Mouse (Mus musculus): ENCODE data around the gene Stim2. TPM values are rescaled to one million over a fixed set of nuclear protein-coding genes. Genes with fewer than 3 reads are reported as not detected.
A peak's percentile ranks its signal among the peaks of the same experiment; 100 is the strongest.

The Stim2 gene
- polyA plus RNA-seq, 1 experiment from 2014 or later: 5.6 TPM

DNA sequence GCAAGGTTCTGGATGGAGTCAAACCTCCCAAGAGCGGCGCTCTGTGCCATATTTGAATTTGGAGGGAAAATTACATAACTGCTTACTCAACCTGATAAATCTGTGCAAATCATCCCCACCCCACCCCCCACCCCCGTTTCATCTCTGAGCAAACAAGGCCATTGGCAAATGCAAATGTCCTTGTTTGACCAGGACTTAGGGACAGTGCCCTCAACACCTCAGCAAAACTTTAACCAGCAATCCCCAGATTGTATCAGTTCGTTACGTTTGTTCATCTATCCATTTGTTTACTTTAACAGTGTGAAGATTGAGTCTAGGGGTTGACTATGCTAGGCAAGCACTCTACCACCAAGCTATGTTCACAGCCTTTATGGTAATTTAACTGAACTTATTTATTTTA, 32.6 kb upstream of the Stim2 start:
- Histone ChIP-seq H3K9ac (no peak overlapping the region), H3K4me1 (replicated peaks) (peaks cover 11% of the 10 kb centered on the region; the same call in 1 of the 2 replicates), H3K9me3 (replicated peaks) (no peaks in the 10 kb centered on the region), H3K27ac (no peak overlapping the region), H3K4me3 (replicated peaks) (no peak overlapping the region), H3K27me3 (peaks cover 17% of the 10 kb centered on the region; the same call in 1 of the 2 replicates), H3K36me3 (no peaks in the 10 kb centered on the region), H3K4me2 (no peak overlapping the region)
- WGBS (ENCODE audit: insufficient replicate concordance): 62% methylated on average over 5 of the region's 5 CpGs
- peak; percentile 71 for ATAC-seq (ENCODE audit: low read depth)
- no peak for DNase-seq

DNA sequence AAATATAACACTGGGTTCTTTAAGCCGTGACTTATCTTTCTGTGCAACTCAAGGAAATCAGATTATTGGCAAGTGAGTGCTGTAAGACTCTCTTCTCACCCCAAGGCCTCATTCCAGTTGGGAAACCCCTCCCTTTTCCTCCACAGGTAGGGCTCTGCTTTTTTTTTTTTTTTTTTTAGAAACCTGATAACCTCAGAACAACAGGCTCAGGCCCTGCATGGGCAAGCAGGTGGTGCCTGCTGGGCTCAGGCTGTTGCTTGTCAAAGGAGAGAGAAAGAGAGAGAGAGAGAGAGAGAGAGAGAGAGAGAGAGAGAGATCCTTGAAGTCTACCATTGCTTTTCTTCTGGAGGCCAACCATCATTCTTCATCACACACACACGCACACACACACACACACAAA, 30.7 kb upstream of the Stim2 start:
- Histone ChIP-seq H3K4me1 (replicated peaks) (0 out of 2 replicates have a peak, but pooled peaks cover 4% of the 10 kb centered on the region), H3K4me3 (replicated peaks) (no peak overlapping the region), H3K36me3 (no peaks in the 10 kb centered on the region), H3K9me3 (replicated peaks) (no peaks in the 10 kb centered on the region), H3K27ac (no peak overlapping the region), H3K27me3 (peaks cover 17% of the 10 kb centered on the region; the same call in 1 of the 2 replicates), H3K4me2 (no peak overlapping the region), H3K9ac (no peak overlapping the region)
- WGBS (ENCODE audit: insufficient replicate concordance): 54% methylated on average over 2 of the region's 2 CpGs
- ATAC-seq (ENCODE audit: low read depth): no peak
- DNase-seq: no peak

DNA sequence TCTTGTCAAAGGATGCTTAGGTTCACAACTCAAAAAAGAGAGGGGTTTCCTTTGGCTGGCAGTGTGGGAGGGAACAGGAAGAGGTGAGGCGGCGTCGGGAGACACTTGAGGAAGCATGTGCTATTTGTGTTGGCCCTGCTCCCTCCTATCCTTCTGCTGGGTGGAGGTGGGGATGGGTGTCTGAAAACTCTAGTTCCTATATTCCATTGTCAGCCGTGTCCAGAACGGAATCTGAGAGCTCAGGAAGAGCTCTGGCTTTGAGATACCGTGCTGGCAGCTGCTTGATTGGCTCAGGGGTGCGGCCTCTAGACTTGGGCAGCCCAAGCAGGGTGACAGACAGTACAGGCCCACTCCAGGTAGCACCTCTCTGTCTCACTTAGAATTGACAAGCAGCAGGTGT, 28.1 kb upstream of the Stim2 start:
- WGBS (ENCODE audit: insufficient replicate concordance): 26% methylated on average over 7 of the region's 7 CpGs
- DNase-seq (no peak), ATAC-seq (ENCODE audit: low read depth) (no peak)
- no peaks in the 10 kb centered on the region for H3K36me3 ChIP-seq
- no peaks in the 10 kb centered on the region for H3K9me3 ChIP-seq (replicated peaks)
- peaks cover 17% of the 10 kb centered on the region; the same call in 1 of the 2 replicates for H3K27me3 ChIP-seq
- no peak overlapping the region for H3K4me2 ChIP-seq
- H3K27ac ChIP-seq: no peak overlapping the region
- no peak overlapping the region for H3K9ac ChIP-seq
- no peak overlapping the region for H3K4me3 ChIP-seq (replicated peaks)
- H3K4me1 ChIP-seq (replicated peaks): 0 out of 2 replicates have a peak, but pooled peaks cover 3% of the 10 kb centered on the region

DNA sequence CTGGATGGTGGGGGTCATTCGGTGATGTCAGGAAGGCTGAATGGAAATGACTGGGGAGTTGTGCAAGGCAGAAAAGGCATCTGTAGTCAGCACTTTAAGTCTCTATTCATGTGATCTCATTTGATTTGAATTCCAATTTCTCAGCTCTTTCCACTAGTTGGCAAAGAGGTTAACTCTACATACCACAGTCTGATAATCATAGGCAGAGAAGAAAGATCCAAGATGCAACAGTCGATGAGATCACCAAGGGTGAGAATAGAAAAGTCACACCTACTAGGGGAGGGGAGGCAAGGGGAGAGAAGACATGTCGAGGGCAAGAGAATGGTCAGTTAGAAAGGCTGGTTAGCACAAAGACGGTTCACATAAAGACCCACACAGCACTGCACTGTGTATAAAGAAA, 27.1 kb upstream of the Stim2 start:
- Histone ChIP-seq H3K9ac (no peak overlapping the region), H3K4me2 (no peak overlapping the region), H3K4me3 (replicated peaks) (no peak overlapping the region), H3K4me1 (replicated peaks) (no peaks in the 10 kb centered on the region), H3K27me3 (peaks cover 17% of the 10 kb centered on the region; the same call in 1 of the 2 replicates), H3K9me3 (replicated peaks) (no peaks in the 10 kb centered on the region), H3K36me3 (no peaks in the 10 kb centered on the region), H3K27ac (no peak overlapping the region)
- DNase-seq (no peak), ATAC-seq (ENCODE audit: low read depth) (no peak)
- 72% methylated on average over 4 of the region's 4 CpGs for WGBS (ENCODE audit: insufficient replicate concordance)

DNA sequence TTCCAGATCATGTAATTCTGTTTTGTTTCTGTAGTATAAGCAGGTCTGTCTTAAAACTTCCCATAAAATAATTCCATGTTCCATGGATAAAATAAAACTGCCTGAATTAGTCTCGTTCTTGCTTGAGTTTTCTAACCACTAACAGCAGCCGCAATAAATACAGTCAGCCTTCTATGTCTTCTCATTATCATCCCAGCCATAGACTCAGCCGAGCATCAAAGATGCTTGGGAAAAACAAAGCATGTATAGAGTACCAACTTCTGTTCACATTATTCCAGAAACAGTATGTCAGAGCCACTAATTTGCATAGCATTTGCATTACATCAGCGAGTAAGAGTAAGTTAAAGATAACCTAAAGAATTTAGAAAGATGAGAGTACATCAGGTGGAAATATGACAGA, 25.4 kb upstream of the Stim2 start:
- DNase-seq: no peak
- Histone ChIP-seq H3K27me3 (peaks cover 12% of the 10 kb centered on the region; the same call in 1 of the 2 replicates), H3K4me3 (replicated peaks) (no peak overlapping the region), H3K27ac (no peak overlapping the region), H3K9me3 (replicated peaks) (no peaks in the 10 kb centered on the region), H3K9ac (no peak overlapping the region), H3K4me1 (replicated peaks) (no peaks in the 10 kb centered on the region), H3K36me3 (no peaks in the 10 kb centered on the region), H3K4me2 (no peak overlapping the region)
- ATAC-seq (ENCODE audit: low read depth): no peak
- WGBS (ENCODE audit: insufficient replicate concordance): 70% methylated on average over 4 of the region's 4 CpGs

DNA sequence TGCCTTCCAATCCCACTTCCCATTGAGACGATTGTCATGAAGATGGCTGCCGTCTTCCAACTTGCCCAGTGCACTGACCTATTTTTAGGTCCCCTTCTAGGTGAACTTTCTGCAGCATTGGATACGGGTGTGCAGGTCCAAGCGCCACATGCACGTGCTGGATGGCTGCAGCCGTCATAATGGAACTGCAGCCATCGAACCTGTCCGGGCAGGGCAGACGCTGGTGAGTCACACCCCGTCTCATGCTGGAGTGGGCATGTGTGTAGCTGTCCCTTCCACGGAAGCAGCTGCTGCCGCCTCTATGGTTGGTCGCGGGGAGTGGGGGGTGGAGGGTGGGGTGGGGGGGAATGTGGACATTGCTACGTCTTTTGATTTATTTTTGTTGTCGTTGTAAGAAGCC, 21.8 kb upstream of the Stim2 start:
- H3K36me3 ChIP-seq: no peaks in the 10 kb centered on the region
- DNase-seq (no peak), ATAC-seq (ENCODE audit: low read depth) (no peak)
- WGBS (ENCODE audit: insufficient replicate concordance): 78% methylated on average over 16 of the region's 16 CpGs
- no peak overlapping the region for H3K27ac ChIP-seq
- H3K27me3 ChIP-seq: no peaks in the 10 kb centered on the region; the same call in 1 of the 2 replicates
- no peaks in the 10 kb centered on the region for H3K4me1 ChIP-seq (replicated peaks)
- H3K9ac ChIP-seq: no peak overlapping the region
- no peak overlapping the region for H3K4me3 ChIP-seq (replicated peaks)
- no peaks in the 10 kb centered on the region for H3K9me3 ChIP-seq (replicated peaks)
- H3K4me2 ChIP-seq: no peak overlapping the region

DNA sequence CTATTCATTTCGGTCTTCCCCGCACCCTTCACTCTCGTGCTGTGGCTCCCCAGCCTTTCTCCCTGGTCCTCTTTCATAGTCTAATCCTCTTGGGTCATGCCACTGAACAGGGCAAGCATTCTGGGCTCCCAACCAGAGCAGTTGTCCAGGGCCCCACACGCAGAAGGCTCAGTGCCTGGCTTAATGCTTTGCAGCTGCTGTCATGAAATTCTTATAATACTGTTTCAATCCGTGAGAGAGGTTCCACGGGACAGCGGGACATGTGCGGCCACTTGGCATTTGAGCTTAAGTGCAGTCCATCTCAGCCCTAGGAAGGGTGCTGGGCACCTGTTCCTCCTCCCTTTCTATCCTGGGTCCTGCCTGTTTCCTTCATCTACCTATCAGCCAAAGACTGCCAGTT, 21.2 kb upstream of the Stim2 start:
- no peaks in the 10 kb centered on the region for H3K36me3 ChIP-seq
- no peaks in the 10 kb centered on the region; the same call in 1 of the 2 replicates for H3K27me3 ChIP-seq
- no peak overlapping the region for H3K9ac ChIP-seq
- no peak overlapping the region for H3K4me2 ChIP-seq
- H3K4me1 ChIP-seq (replicated peaks): no peaks in the 10 kb centered on the region
- WGBS (ENCODE audit: insufficient replicate concordance): 77% methylated on average over 8 of the region's 8 CpGs
- no peak for DNase-seq
- no peak overlapping the region for H3K4me3 ChIP-seq (replicated peaks)
- ATAC-seq (ENCODE audit: low read depth): no peak
- no peaks in the 10 kb centered on the region for H3K9me3 ChIP-seq (replicated peaks)
- no peak overlapping the region for H3K27ac ChIP-seq

DNA sequence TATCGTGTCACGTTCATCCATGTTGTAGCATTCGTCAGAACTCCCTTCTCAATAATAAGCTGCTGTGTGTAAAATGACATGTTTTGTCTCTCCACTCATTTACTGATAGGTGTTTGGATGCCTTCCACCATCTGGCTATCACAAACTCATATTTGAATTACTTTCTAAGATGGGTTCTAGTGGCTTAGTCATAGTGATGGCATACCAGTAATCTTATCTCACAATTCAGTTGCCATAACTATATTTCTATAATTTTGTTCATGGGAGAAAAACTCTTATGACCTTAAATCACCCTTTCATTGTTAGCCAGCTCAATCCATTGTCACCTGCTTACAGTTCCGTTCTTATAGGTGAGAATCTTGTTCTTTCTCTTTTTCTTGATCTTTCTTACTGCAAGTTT, 14.9 kb upstream of the Stim2 start:
- H3K4me1 ChIP-seq (replicated peaks): no peaks in the 10 kb centered on the region
- no peaks in the 10 kb centered on the region for H3K9me3 ChIP-seq (replicated peaks)
- H3K4me3 ChIP-seq (replicated peaks): no peak overlapping the region
- H3K36me3 ChIP-seq: no peaks in the 10 kb centered on the region
- H3K27me3 ChIP-seq: peaks cover 2% of the 10 kb centered on the region; the same call in 1 of the 2 replicates
- WGBS (ENCODE audit: insufficient replicate concordance): 69% methylated on average over 4 of the region's 4 CpGs
- H3K27ac ChIP-seq: no peak overlapping the region
- no peak overlapping the region for H3K4me2 ChIP-seq
- ATAC-seq (ENCODE audit: low read depth) (no peak), DNase-seq (no peak)
- no peak overlapping the region for H3K9ac ChIP-seq

DNA sequence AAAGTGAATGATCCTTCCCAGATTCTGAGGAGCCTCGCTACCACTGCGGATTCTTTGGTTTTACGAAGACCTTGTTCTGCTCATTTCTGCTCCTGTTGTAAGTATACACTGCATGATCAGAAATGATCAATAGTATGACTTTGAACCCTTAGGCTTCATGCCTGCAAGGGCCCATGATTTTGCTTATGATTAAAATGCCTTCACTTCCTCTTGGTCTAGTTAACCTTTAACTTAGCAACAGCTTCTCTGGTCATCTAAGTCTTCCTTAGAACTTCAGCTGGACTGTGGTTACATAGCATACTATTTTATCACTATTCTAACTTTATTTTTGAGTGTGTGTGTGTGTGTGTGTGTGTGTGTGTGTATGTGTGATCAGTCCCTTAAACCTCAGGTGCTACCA, 12.7 kb upstream of the Stim2 start:
- no peak for ATAC-seq (ENCODE audit: low read depth)
- 82% methylated on average over 3 of the region's 3 CpGs for WGBS (ENCODE audit: insufficient replicate concordance)
- H3K27me3 ChIP-seq: peaks cover 8% of the 10 kb centered on the region

DNA sequence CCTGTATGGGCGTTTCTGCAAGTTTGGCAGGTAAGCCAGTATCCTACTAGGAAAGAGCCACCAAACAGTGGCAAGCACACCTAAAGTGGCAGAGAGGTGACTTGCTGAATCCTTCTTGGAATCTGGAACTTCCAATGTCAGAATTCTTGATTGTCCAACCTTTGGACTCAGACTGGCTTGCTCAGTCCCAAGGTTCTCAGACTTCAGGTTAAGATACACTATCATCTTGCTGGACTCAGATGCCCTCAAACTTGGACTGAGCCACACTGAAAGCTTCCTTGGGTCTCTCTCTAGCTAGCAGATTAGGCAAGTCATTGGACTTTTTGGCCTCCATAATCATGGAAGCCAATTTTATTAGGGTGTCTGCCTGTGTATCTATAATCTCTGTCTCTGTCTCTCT, 10.8 kb upstream of the Stim2 start:
- Histone ChIP-seq H3K9me3 (replicated peaks) (no peaks in the 10 kb centered on the region), H3K36me3 (no peaks in the 10 kb centered on the region), H3K4me2 (no peak overlapping the region), H3K27ac (no peak overlapping the region), H3K27me3 (peaks cover 8% of the 10 kb centered on the region), H3K4me1 (replicated peaks) (no peaks in the 10 kb centered on the region), H3K4me3 (replicated peaks) (no peak overlapping the region), H3K9ac (no peak overlapping the region)
- WGBS (ENCODE audit: insufficient replicate concordance): 61% methylated on average over 1 of the region's 1 CpGs
- no peak for ATAC-seq (ENCODE audit: low read depth)
- DNase-seq: no peak

More for the DNA sequence above, 12.7 kb upstream of the Stim2 start:
- Histone ChIP-seq H3K36me3 (no peaks in the 10 kb centered on the region), H3K9me3 (replicated peaks) (no peaks in the 10 kb centered on the region), H3K4me1 (replicated peaks) (no peaks in the 10 kb centered on the region), H3K27ac (no peak overlapping the region), H3K4me3 (replicated peaks) (no peak overlapping the region), H3K4me2 (no peak overlapping the region), H3K9ac (no peak overlapping the region)
- no peak for DNase-seq

DNA sequence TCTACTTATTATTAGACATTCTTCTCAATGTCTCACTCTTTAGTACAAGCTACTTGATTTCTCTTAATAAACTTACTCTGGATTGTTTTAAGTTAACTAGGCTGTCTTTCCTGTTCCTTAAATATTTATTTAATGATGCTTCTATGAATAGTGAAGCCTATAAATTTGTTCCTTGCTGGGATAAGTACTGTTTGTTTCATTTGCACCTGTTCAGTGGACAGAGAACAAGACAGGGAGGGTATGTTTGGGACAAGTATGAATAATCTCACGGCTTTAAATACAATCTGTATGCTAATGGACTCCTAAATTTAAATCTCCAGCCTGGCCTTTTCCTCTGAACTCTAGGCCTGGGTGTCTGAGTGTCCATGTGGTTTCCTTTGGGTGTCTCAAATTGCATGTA, 10.2 kb upstream of the Stim2 start:
- no peak for DNase-seq
- 58% methylated on average over 1 of the region's 1 CpGs for WGBS (ENCODE audit: insufficient replicate concordance)

DNA sequence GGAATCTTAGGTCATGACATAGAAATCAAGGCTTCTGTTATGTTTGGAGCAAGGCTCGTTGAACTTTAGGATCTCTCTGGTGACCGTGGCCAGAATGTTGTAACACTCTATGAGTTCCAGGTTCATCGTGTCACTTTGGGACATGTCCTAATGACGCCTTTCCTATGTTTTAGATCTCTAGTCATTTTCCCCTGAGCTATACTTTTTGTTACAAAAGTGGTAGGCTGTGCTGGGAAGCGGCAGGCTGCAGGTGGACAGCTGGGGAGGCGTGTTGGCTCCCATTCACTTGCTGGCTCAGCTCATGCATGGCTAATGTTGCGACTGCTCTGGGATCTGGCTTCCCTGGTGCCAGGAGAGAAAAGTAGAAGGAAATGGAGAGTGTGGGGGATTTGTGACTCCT, 5.7 kb upstream of the Stim2 start:
- H3K27me3 ChIP-seq: peaks cover 34% of the 10 kb centered on the region
- H3K27ac ChIP-seq: no peak overlapping the region
- H3K9me3 ChIP-seq (replicated peaks): no peaks in the 10 kb centered on the region
- DNase-seq (no peak), ATAC-seq (ENCODE audit: low read depth) (no peak)
- H3K4me1 ChIP-seq (replicated peaks): peaks cover 20% of the 10 kb centered on the region
- no peak overlapping the region for H3K4me3 ChIP-seq (replicated peaks)
- no peak overlapping the region for H3K4me2 ChIP-seq
- no peak overlapping the region for H3K9ac ChIP-seq
- no peaks in the 10 kb centered on the region for H3K36me3 ChIP-seq
- WGBS (ENCODE audit: insufficient replicate concordance): 62% methylated on average over 7 of the region's 7 CpGs

More for the DNA sequence above, 10.2 kb upstream of the Stim2 start:
- H3K4me3 ChIP-seq (replicated peaks): no peak overlapping the region
- H3K4me2 ChIP-seq: no peak overlapping the region
- no peaks in the 10 kb centered on the region for H3K9me3 ChIP-seq (replicated peaks)
- ATAC-seq (ENCODE audit: low read depth): no peak
- no peaks in the 10 kb centered on the region for H3K4me1 ChIP-seq (replicated peaks)
- H3K9ac ChIP-seq: no peak overlapping the region
- H3K36me3 ChIP-seq: no peaks in the 10 kb centered on the region
- H3K27me3 ChIP-seq: peaks cover 8% of the 10 kb centered on the region
- H3K27ac ChIP-seq: no peak overlapping the region

All from liver, embryonic 13.5 days (tissue).